In the genomic region with DNA sequence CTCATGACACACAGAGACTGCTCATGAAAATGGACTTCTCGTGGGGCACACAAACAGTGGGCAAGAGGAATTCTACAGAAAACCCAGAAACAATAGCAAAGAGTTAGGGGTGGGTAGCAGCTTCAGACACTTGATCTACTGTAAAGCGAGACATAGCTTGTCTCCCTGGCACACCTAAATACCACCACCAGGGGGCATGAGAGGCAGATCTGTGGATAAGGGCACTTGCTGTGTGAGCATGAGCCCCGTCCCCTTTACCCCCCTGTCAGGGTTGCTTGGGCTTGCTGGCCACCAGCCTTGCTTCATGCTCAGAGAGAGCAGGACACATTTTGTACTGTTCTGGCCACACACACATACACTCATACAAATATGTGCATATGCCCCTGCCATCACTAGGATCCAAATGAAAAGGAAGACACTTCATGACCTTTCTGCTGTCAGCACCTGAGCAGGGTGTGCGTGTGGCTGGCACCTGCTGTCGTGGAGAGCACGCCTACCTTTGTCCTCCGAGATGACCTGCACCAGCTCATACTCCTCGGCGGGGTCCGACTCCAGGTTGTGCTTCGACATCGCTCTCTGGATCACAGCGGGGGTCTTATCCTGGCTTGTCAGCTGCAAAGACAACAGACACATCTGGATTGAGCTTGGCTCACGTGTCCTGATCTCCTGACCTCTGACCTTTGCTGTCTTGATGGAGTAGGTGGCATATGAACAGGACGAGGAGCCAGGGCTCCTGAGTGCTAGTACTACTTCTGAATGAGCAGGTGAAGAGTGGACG, we compare ENCODE assay signal across 9 mouse cellular contexts.
DNase-seq lines count a peak whose midpoint lies in the region; ATAC-seq and TF ChIP-seq lines count a peak whose summit lies in the region.
"Had no signal": no experiment of that assay in that cellular context is flagged by ENCODE, and none has a peak within 500 bp of the region (broad histone marks: within the 10 kb centered on the region; RNA-seq: fewer than 3 reads in every experiment).

No protein-coding gene starts in this region.

- no peaks in the 10 kb centered on the region for H3K4me1 ChIP-seq in kidney, postnatal 0 days (replicated peaks; ENCODE audit: insufficient read depth, low read length)
- 0 out of 2 replicates have a peak, but pooled peaks cover 3% of the 10 kb centered on the region for H3K4me1 ChIP-seq in lung, embryonic 16.5 days (replicated peaks; ENCODE audit: control insufficient read depth, insufficient read depth, low read length)
- H3K4me1 ChIP-seq: stomach, embryonic 15.5 days had no signal

- DNase-seq in cerebellum, adult 18-20 months = peak; percentile 38 to 39
- peak; percentile 55 for DNase-seq in A20 (ENCODE audit: low read depth, low spot score)
- DNase-seq in brain, embryonic 14.5 days (ENCODE audit: low read depth) = peak; percentile 66
- peak; percentile 41 to 46 for DNase-seq in frontal cortex, postnatal 25 days (ENCODE audit: low spot score in 2 of 2)
- DNase-seq in kidney, postnatal 0 days (ENCODE audit: low spot score) = peak; percentile 70
- peak; percentile 36 for DNase-seq in spleen, adult 12 weeks (ENCODE audit: low spot score)

- WGBS in kidney, postnatal 0 days = 80% methylated on average over 16 of the region's 16 CpGs
- 72% methylated on average over 16 of the region's 16 CpGs for WGBS in lung, embryonic 16.5 days

- no peak for ATAC-seq in cerebellum, adult (ENCODE audit: insufficient number of reproducible peaks, low FRiP score, low TSS enrichment)
- ATAC-seq in kidney, postnatal 0 days (replicated peaks; ENCODE audit: low FRiP score, low read depth) = no peak
- 0 out of 2 replicates have a peak, but pooled peaks have one; percentile 16 for ATAC-seq in lung, embryonic 16.5 days (ENCODE audit: low read depth)

- TF ChIP-seq POLR2A in brain, embryonic 14.5 days (IDR thresholded peaks at IDR 0.05; ENCODE audit: borderline replicate concordance, extremely low read depth, insufficient read depth, insufficient read length, poor library complexity, severe bottlenecking) = no peak

- no peak overlapping the region for H3K4me3 ChIP-seq in kidney, postnatal 0 days (replicated peaks; ENCODE audit: low read depth, low read length)
- H3K4me3 ChIP-seq in lung, embryonic 16.5 days (ENCODE audit: low read length) = no peak overlapping the region
- H3K4me3 ChIP-seq: stomach, embryonic 15.5 days had no signal

- peak; percentile 76; the same call in 1 of the 2 replicates for TF ChIP-seq CTCF in brain, embryonic 14.5 days (IDR thresholded peaks at IDR 0.05; ENCODE audit: borderline replicate concordance, extremely low read depth, insufficient read depth, insufficient read length)
- TF ChIP-seq CTCF in kidney, postnatal 0 days (IDR thresholded peaks at IDR 0.05; ENCODE audit: low read depth) = peak; percentile 82

- peaks cover 43% of the 10 kb centered on the region for H3K36me3 ChIP-seq in kidney, postnatal 0 days (ENCODE audit: insufficient read depth, low read length)
- peaks cover 12% of the 10 kb centered on the region for H3K36me3 ChIP-seq in lung, embryonic 16.5 days (ENCODE audit: control insufficient read depth, insufficient read depth, low read length)

- no peaks in the 10 kb centered on the region for H3K9me3 ChIP-seq in kidney, postnatal 0 days (replicated peaks; ENCODE audit: low read length)
- H3K9me3 ChIP-seq in lung, embryonic 16.5 days (ENCODE audit: control insufficient read depth, low read length) = no peaks in the 10 kb centered on the region
- H3K9me3 ChIP-seq: stomach, embryonic 15.5 days had no signal

- no peak overlapping the region for H3K27ac ChIP-seq in kidney, postnatal 0 days
- no peak overlapping the region for H3K27ac ChIP-seq in lung, embryonic 16.5 days (ENCODE audit: low read length)
- H3K27ac ChIP-seq: stomach, embryonic 15.5 days had no signal

- no peaks in the 10 kb centered on the region for H3K27me3 ChIP-seq in kidney, postnatal 0 days (ENCODE audit: insufficient read depth, low read length)
- H3K27me3 ChIP-seq in lung, embryonic 16.5 days (ENCODE audit: control insufficient read depth, insufficient read depth, low read depth, low read length) = no peaks in the 10 kb centered on the region
- H3K27me3 ChIP-seq: stomach, embryonic 15.5 days had no signal

- H3K9ac ChIP-seq in kidney, postnatal 0 days (ENCODE audit: low read depth, low read length) = no peak overlapping the region
- no peak overlapping the region for H3K9ac ChIP-seq in lung, embryonic 16.5 days (ENCODE audit: low read length)
- H3K9ac ChIP-seq: stomach, embryonic 15.5 days had no signal

- H3K4me2 ChIP-seq in kidney, postnatal 0 days (ENCODE audit: low read length) = no peak overlapping the region
- H3K4me2 ChIP-seq in lung, embryonic 16.5 days (ENCODE audit: low read depth, low read length) = no peak overlapping the region
- H3K4me2 ChIP-seq: stomach, embryonic 15.5 days had no signal
